Mouse (Mus musculus) megakaryocyte, embryonic 14.5 days (primary cell): ENCODE results near the gene Cracr2b. TPM values are rescaled to one million over a fixed set of nuclear protein-coding genes. Genes with fewer than 3 reads are reported as not detected.

Experiments used
- H3K27me3 ChIP-seq: replicated peaks from 2 replicates; pipeline ENCODE3; 2012; ENCODE audit warnings: inconsistent platforms
- H3K36me3 ChIP-seq: replicated peaks from 2 replicates; pipeline ENCODE3; 2012; ENCODE audit warnings: low read length, inconsistent platforms, mixed read lengths
- H3K4me1 ChIP-seq: 2 replicates; pipeline ENCODE4 v1.6.1; 2012; ENCODE audit warnings: inconsistent platforms
- H3K4me3 ChIP-seq: replicated peaks from 2 replicates; pipeline ENCODE3; 2012; ENCODE audit warnings: moderate library complexity, mild to moderate bottlenecking, inconsistent platforms
- H3K9me3 ChIP-seq: 2 replicates; pipeline ENCODE4 v1.6.1; 2012; ENCODE audit warnings: inconsistent platforms
- FLI1 ChIP-seq: IDR thresholded peaks from 2 replicates; pipeline ENCODE4 v1.6.1; 2012; ENCODE audit warnings: low read length, inconsistent platforms, mixed read lengths
- GATA1 ChIP-seq: IDR thresholded peaks from 3 replicates; pipeline ENCODE4 v1.6.1; 2012; ENCODE audit warnings: mixed read lengths, low read length, inconsistent platforms, borderline replicate concordance
- polyA plus RNA-seq: library from polyadenylated mRNA; stranded (reverse); fragments of >175 nt; gene quantifications from 2 replicates; pipeline ENCODE4 v1.2.3, GENCODE M21; 2012; ENCODE audit warnings: low replicate concordance; ENCODE audit not compliant: insufficient read depth

The Cracr2b gene
- polyA plus RNA-seq, 1 experiment, result 29.4 TPM

DNA sequence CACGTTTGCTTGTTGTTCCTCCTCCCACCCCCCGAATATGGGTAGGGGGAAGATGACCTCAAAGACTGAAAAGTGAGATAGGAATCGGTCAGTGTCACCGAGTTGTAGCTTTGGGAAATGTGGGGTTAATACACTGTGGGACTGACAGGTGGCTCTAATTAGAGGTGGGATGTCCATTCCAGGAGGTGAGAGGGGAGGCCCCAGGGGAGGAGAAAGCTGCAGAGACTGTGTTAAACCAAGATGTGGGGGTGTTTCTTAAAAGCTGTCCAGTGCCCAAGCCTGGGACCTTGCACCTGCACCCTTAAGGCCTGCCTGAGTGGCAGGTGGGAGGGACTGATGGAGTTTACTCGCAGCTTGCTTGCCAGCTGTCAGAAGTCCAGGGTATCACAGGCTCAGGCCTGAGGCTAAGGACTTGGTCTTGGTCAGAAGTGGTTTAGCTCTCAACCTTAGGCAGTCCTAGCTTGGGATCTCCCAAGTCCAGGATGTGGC is 1.5 kb downstream of the Cracr2b start:
- Histone ChIP-seq H3K4me3 (peak overlapping the region; percentile 90), H3K4me1 (peaks cover 95% of the 10 kb centered on the region), H3K27me3 (peaks cover 20% of the 10 kb centered on the region), H3K9me3 (no peaks in the 10 kb centered on the region), H3K36me3 (peaks cover 55% of the 10 kb centered on the region)
- TF ChIP-seq FLI1, result no peak
- no peak for TF ChIP-seq GATA1

DNA sequence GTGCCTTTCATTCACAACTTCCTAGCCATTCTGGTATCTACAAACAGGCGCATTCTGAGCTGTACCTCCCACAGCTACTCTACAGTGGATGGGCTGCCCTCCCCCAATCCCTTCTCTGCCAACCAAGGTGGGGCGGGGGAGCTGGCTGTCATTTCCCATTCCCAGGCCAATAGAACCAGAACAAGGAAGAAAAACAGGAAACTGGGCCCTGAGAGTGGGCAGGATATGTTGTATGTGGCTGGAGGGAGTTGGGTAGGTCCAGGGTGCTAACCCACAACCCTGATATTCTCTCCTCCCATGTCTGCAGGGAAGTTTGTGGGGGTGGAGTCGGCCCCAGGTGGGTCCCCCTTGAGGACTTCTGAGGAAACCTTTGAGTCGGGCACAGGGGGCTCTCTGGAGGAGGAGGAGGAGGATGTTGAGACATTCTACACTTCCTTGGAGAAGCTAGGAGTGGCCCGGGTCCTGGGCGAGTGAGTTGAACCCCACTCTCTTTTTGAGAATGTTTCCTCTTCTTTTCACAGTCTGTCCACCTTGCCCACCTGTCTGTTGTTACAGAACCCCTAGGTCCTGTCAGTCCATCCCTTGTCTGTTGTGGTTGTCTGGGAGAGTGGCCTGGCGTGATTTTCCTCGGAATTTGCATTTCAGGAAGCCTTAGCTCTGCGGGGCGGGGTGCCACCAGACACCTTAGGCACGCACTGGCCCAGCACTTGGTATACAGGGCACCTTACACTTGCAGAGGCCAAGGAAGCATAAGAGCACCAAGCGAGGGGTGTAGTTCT is 3.1 kb downstream of the Cracr2b start:
- Histone ChIP-seq H3K9me3 (no peaks in the 10 kb centered on the region), H3K4me3 (peak overlapping the region; percentile 86), H3K4me1 (peaks cover 92% of the 10 kb centered on the region), H3K36me3 (peaks cover 39% of the 10 kb centered on the region), H3K27me3 (peaks cover 20% of the 10 kb centered on the region)
- no peak for TF ChIP-seq FLI1
- no peak for TF ChIP-seq GATA1

DNA sequence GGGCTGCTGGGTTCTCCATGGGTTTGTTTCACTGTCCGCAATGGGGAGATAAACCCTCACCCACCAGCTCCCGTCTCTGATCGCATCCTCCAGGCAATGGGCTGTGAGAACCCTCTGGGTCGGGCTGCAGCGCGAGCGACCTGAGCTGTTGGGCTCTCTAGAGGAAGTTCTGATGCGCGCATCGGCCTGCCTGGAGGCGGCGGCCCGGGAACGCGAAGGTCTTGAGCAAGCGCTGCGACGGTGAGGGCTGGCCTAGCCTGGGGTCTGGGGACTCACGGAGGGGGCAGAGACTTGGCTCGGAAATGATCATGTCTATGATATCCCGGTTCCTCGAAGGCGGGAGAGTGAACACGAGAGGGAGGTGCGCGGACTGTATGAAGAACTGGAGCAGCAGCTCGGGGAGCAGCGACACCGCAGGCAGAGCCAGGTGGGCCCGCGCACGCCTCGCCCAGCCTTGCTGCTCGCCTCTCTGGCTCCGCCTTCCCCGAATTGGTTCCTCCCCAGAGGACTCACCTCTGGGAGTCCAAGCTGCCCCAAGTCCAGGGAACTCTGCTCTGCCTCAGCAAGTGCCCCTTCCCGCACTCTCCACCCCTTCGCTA is 3.8 kb downstream of the Cracr2b start:
- peaks cover 92% of the 10 kb centered on the region for H3K4me1 ChIP-seq
- H3K36me3 ChIP-seq, result peaks cover 39% of the 10 kb centered on the region
- H3K4me3 ChIP-seq, result peak overlapping the region; percentile 86
- H3K9me3 ChIP-seq, result no peaks in the 10 kb centered on the region
- TF ChIP-seq GATA1 (no peak), FLI1 (no peak)
- peaks cover 20% of the 10 kb centered on the region for H3K27me3 ChIP-seq

DNA sequence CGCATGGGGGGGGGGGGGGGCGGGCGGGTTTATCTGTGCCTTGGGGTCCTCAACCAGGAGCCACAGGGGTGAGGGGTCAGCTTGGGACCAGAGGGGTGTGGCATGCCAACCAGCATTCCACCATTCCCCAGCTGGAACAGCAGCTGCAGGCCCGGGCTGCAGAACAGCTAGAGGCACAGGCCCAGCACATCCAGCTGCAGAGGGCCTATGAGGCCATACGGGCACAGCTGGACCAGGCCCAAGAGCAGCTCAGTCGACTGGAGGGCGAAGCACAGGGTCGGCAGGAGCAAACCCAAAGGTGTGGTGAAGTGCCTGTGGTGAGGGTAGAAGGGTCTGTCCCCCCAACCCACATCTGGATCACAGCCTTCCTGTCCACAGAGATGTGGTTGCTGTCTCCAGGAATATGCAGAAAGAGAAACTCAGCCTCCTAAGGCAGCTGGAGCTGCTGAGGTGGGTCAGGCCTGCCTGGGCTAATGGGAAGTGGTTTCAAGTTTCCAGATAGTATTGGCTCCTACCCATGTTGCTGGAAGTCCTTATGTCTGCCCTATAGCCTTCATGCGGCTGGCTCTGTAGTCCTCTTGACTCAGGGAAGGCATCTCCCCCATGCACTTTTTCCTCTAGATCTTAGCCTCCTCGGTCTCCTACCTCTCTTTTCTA is 4.6 kb downstream of the Cracr2b start:
- Histone ChIP-seq H3K4me1 (peaks cover 95% of the 10 kb centered on the region), H3K9me3 (no peaks in the 10 kb centered on the region), H3K36me3 (peaks cover 39% of the 10 kb centered on the region), H3K27me3 (peaks cover 20% of the 10 kb centered on the region), H3K4me3 (peak overlapping the region; percentile 86)
- TF ChIP-seq GATA1 (no peak), FLI1 (no peak)

DNA sequence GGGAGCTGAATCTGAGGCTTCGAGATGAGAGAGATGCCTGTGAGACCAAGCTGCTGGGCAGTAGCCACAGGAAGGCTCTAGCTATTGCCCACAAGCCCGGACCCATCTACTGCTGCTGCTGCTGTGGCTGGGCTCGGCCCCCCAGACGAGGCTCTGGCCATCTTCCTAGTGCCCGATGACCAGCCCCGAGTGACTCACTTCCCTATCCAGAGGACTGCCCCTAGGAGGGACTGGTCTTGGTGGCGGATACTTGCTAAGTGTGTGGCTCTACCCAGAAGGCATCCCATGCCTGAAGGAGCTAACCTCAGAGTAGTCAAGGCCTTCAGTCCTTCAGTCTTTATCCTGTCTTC is 5.1 kb downstream of the Cracr2b start:
- Histone ChIP-seq H3K9me3 (no peaks in the 10 kb centered on the region), H3K36me3 (peaks cover 39% of the 10 kb centered on the region), H3K4me3 (peak overlapping the region; percentile 86), H3K27me3 (peaks cover 16% of the 10 kb centered on the region), H3K4me1 (peaks cover 95% of the 10 kb centered on the region)
- TF ChIP-seq GATA1, result no peak
- no peak for TF ChIP-seq FLI1

DNA sequence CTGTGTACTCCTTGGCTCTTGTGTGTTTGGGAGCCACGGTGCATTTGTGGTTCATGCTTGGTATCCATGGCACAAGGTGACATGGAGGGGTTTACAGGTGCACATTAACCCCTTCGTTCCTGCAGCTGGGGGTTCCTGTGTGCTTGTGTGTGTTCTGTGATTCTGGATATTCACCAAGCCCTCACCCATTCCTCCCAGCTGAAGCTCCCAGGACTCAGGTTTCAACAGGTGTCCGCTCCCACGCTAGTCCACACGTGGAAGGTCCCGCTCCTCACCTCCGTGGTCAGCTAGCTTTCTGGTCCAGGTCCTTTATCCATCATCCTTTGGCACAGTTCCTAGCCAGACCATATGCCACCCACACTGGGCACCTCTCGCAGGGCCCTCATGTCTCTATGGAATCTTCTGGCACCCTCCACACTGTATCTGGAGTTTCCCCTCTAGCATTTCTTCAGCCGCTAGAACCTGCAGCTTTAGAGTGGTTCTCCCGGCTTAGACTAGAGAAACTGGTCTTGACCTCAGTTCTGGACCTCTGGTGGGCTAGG is 5.8 kb downstream of the Cracr2b start:
- Histone ChIP-seq H3K27me3 (peaks cover 12% of the 10 kb centered on the region), H3K4me1 (peaks cover 94% of the 10 kb centered on the region), H3K4me3 (peak overlapping the region; percentile 99), H3K36me3 (peaks cover 45% of the 10 kb centered on the region), H3K9me3 (no peaks in the 10 kb centered on the region)
- no peak for TF ChIP-seq GATA1
- no peak for TF ChIP-seq FLI1

DNA sequence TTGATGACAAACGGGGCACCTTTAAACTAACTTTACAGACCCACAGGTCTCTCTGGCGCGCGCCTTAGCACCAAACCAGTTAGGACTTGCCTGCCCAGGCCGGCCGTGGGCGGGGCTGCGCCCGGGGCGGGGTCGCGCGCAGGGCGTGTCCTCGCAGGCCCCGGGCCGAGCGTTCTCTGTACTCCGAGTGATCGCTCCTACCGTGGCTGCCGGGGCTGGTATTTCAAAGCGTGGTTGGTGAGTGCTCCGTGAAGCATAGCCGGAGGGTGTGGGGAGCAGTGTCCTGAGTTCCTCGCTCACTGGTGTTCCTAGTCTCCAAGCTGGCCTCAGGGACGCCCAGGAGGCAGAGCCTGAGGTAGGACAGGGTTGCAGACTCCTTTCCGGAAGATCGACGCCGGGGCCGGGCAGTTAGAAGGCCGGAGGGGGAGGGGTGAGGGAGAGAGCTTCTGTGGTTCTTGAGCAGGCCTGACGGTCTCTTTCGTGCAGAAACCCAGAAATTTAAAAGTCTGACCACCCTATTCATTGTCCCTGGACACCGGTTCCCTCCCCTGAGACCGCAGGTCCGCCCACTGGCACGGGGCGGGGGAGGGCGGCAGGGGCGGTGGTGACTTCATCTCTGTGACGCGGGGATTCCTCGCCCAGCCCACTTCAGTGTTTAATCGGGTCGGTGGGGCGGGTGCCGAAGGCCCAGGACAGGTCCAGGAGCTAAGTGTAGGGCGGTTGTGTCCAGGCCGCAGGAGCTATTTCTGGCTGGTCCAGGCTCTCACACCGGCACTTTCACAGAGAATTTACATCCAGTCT is 6.5 kb downstream of the Cracr2b start, which contains the start of gene Cd151:
Cd151 (plus strand) TSS at position 163 of the 801 bp plus-strand sequence.
- peaks cover 51% of the 10 kb centered on the region for H3K36me3 ChIP-seq
- TF ChIP-seq GATA1 (no peak), FLI1 (no peak)
- peaks cover 5% of the 10 kb centered on the region for H3K27me3 ChIP-seq
- H3K4me3 ChIP-seq, result peak within 1 kb of the TSS; percentile 99
- peaks cover 92% of the 10 kb centered on the region for H3K4me1 ChIP-seq
- H3K9me3 ChIP-seq, result no peaks in the 10 kb centered on the region

DNA sequence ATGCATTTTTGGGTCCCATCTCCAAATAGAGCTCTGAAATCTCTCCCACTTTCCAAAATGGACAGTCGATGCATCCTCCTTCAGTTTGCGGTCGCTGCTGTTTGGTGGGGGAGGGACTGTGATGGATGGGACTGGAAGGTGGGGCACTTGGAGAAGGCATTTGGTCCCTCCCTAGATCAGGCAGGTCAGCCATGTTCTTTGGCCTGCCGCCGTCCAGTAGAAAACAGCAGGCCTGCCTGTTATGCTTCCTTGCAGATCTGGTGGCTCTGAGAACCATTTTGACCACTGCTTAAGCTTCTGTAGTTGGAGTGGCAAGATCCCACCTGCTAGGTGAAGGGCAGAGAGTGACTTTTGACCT is 7.2 kb downstream of the Cracr2b start:
- Histone ChIP-seq H3K4me3 (peak overlapping the region; percentile 99), H3K36me3 (peaks cover 57% of the 10 kb centered on the region), H3K4me1 (peaks cover 92% of the 10 kb centered on the region), H3K9me3 (no peaks in the 10 kb centered on the region), H3K27me3 (peaks cover 3% of the 10 kb centered on the region)
- TF ChIP-seq GATA1 (no peak), FLI1 (no peak)
